Mouse (Mus musculus) C2C12 (cell line): ENCODE data around the gene Olfr248. TPM values are rescaled to one million over a fixed set of nuclear protein-coding genes. Genes with fewer than 3 reads are reported as not detected.
"Not testable (repeated sequence)": the region's sequence is repeated elsewhere in the genome, so short reads cannot be mapped to it uniquely, and the experiment has no call there.

ENCODE experiments used
- H3K27me3 ChIP-seq: one replicate; pipeline ENCODE4 v1.6.1; 2011; ENCODE audit not compliant: control insufficient read depth, insufficient read depth, insufficient read length
- H3K36me3 ChIP-seq: one replicate; pipeline ENCODE4 v1.6.1; 2011; ENCODE audit not compliant: control insufficient read depth, insufficient read depth
- H3K4me3 ChIP-seq: one replicate; pipeline ENCODE4 v1.5.1; 2011; ENCODE audit warnings: mild to moderate bottlenecking, control low read depth; ENCODE audit not compliant: poor library complexity, insufficient read depth, severe bottlenecking
- H3K79me2 ChIP-seq: one replicate; pipeline ENCODE4 v1.6.1; 2011; ENCODE audit not compliant: control insufficient read depth, insufficient read depth
- H3K79me3 ChIP-seq: one replicate; pipeline ENCODE4 v1.6.1; 2011; ENCODE audit warnings: low read depth, control low read depth
- H3ac ChIP-seq: one replicate; pipeline ENCODE3; 2011; ENCODE audit warnings: low read depth; ENCODE audit not compliant: control insufficient read depth, insufficient read length
- CEBPB ChIP-seq: IDR thresholded peaks from one replicate; pipeline ENCODE4 v1.6.1; 2011; ENCODE audit warnings: low read depth, mild to moderate bottlenecking, control low read depth, moderate library complexity
- CTCF ChIP-seq: IDR thresholded peaks from one replicate; pipeline ENCODE4 v1.5.1; 2011; ENCODE audit not compliant: control insufficient read depth, insufficient read depth, insufficient read length
- FOSL1 ChIP-seq: IDR thresholded peaks from one replicate; pipeline ENCODE4 v1.8.0; 2011; ENCODE audit warnings: mild to moderate bottlenecking, low read length; ENCODE audit not compliant: poor library complexity, insufficient read depth, severe bottlenecking
- MAX ChIP-seq: IDR thresholded peaks from one replicate; pipeline ENCODE4 v1.6.1; 2011; ENCODE audit warnings: mild to moderate bottlenecking, control low read depth
- MYOD1 ChIP-seq: IDR thresholded peaks from one replicate; pipeline ENCODE4 v1.6.1; 2011; ENCODE audit warnings: low read depth; ENCODE audit not compliant: control insufficient read depth, insufficient read length
- MYOG ChIP-seq: IDR thresholded peaks from one replicate; pipeline ENCODE4 v1.6.1; 2011; ENCODE audit not compliant: control insufficient read depth, insufficient read length; ENCODE audit errors: extremely low read depth
- USF1 ChIP-seq: IDR thresholded peaks from one replicate; pipeline ENCODE4 v1.6.1; 2011; ENCODE audit warnings: low read depth, mild to moderate bottlenecking, control low read depth, moderate library complexity
- long read RNA-seq, 2 experiments: library from polyadenylated mRNA; unstranded; transcript quantifications; one replicate each; pipeline ENCODE4 v2.0.0; 2019 to 2020
- polyA plus RNA-seq: library from polyadenylated mRNA; unstranded; fragments of >200 nt; fragmentation: generic; extraction: Trizol; gene quantifications from one replicate; pipeline ENCODE4 v1.2.1, GENCODE M21; 2012; ENCODE audit warnings: missing spikeins

Gene Olfr248
- not detected for polyA plus RNA-seq
- long read RNA-seq, experiment 1: 0 reads
- long read RNA-seq, experiment 2: 0 reads

DNA sequence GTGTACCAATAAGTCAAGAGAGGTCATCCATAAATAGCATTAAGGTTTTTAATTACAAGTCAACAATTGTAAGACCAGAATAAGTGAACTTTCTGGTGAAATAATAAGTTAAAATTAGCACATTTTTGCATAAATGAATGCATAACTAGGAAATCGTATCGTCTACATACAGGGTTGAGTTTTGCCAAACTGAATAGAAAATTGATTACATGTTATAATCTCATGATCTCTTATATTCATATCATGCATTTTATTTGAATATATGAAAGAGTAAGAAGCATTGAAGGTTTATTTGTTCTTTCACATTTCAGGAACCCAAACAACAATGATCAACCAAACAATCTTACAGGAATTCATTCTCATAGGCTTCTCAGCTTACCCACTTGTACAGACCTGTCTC is at the start of gene Olfr248:
Olfr248 (plus strand) TSS at position 301 of the 400 bp plus-strand sequence.
- no peaks in the 10 kb centered on the region for H3K27me3 ChIP-seq
- no peaks in the 10 kb centered on the region for H3K79me3 ChIP-seq
- H3K4me3 ChIP-seq: no peak within 1 kb of the TSS
- H3ac ChIP-seq: no peak within 1 kb of the TSS
- TF ChIP-seq MAX (no peak), USF1 (no peak), CEBPB (no peak), MYOD1 (no peak), CTCF (no peak), MYOG (no peak), FOSL1 (no peak)
- H3K79me2 ChIP-seq: no peaks in the 10 kb centered on the region
- no peaks in the 10 kb centered on the region for H3K36me3 ChIP-seq

DNA sequence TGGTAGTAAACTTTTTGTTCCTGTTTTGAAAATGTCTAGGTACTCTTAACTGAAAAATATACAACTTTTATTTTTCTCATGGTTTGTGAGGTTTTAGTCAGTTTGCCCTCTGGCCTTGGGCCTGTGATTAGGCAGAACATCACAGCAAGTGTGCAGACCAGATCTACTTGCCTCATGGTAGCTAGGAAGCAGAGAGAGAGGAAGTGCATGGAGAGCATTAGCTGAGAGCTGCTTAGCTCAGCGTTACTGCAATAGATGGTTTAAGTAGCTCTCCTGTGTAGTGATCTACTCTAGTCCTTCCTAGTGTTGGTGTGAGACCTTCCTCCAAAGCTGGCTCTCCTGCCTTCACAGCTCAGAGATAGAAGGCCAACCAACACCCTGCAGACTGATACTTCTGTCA is 37.2 kb upstream of the Olfr248 start:
- not testable (repeated sequence) for H3K4me3 ChIP-seq, H3K36me3 ChIP-seq, H3K79me2 ChIP-seq

DNA sequence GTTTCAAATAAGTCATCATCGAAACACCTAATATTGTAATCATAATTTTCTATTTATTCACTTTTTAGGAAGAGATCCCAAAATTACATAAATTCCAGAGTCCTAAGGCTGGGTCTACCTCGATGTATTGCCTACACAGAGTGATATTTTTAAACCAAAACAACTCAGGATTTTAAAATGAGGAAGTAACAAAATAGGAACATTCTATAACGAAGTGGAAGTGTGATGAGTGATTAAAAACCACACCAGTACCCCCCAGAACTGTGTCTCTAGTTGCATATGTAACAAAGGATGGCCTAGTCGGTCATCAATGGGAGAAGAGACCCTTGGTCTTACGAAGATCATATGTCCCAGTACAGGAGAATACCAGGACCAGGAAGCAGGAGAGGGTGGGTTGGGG is 36.2 kb upstream of the Olfr248 start:
- no peaks in the 10 kb centered on the region for H3K27me3 ChIP-seq
- no peaks in the 10 kb centered on the region for H3K79me2 ChIP-seq
- no peak overlapping the region for H3K4me3 ChIP-seq
- TF ChIP-seq MAX: no peak
- no peak for TF ChIP-seq MYOG
- TF ChIP-seq USF1: no peak
- no peak for TF ChIP-seq FOSL1
- TF ChIP-seq MYOD1: no peak
- TF ChIP-seq CTCF: no peak
- TF ChIP-seq CEBPB: no peak
- H3ac ChIP-seq: no peak overlapping the region
- no peaks in the 10 kb centered on the region for H3K79me3 ChIP-seq
- H3K36me3 ChIP-seq: no peaks in the 10 kb centered on the region

More for the DNA sequence above, 37.2 kb upstream of the Olfr248 start:
- not testable (repeated sequence) for H3K27me3 ChIP-seq, H3K79me3 ChIP-seq, H3ac ChIP-seq

DNA sequence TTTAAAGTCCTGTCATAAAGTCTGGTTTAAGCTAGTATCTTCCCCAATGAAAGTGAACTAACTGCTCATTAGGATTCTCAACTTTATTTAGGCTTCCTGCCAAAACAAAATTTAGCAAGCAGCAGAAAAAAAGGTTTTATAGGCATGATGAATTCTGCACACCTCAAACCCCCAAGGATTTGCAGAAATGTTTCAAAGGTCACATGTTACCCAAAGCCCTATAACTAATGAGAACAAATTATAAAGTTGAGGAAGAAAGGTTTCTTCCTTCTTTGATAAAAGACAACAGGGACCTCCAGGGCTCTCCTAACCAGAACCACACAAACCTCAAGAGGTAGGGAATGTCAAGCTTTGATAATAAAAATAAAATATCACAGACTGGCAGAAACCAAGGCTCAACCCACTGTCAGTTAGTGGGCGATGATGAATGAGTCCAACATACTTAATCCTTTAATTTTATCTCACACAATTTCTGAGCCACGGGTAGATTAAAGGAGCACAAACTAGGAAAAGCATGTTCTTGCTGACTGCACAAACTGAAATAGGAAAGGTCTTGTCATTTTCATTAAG is 25.9 kb upstream of the Olfr248 start, which contains the start of gene Olfr417:
Olfr417 (plus strand) TSS at position 241 of the 570 bp plus-strand sequence.
- H3K36me3 ChIP-seq: no peaks in the 10 kb centered on the region
- no peaks in the 10 kb centered on the region for H3K79me2 ChIP-seq
- H3K4me3 ChIP-seq: no peak within 1 kb of the TSS
- TF ChIP-seq CEBPB: no peak
- no peak for TF ChIP-seq MAX
- no peak for TF ChIP-seq CTCF
- no peak for TF ChIP-seq MYOG
- TF ChIP-seq FOSL1: no peak
- TF ChIP-seq USF1: no peak
- no peak for TF ChIP-seq MYOD1
- no peak within 1 kb of the TSS for H3ac ChIP-seq
- H3K79me3 ChIP-seq: no peaks in the 10 kb centered on the region
- H3K27me3 ChIP-seq: no peaks in the 10 kb centered on the region

DNA sequence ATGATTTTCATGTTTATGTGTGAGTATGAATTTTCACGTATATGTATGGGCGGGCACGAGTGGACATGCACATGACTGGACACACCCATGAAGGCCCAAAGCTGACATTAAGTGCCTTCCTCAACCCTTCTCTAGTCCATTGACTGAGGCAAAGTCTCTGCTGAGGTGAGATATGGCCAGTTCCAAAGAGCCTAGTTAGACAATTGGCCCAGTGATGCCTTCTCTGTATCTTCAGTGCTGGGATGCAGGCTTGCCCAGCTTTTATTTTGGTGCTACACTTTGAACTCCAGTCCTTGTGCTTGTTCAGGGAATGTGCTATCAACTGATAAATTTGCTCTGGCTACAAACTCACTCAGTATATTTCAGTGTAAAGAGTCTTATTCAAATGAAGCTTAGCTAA is 17.0 kb upstream of the Olfr248 start:
- Histone ChIP-seq H3K36me3 (no peaks in the 10 kb centered on the region), H3K79me3 (no peaks in the 10 kb centered on the region)
- TF ChIP-seq MYOD1 (no peak), CTCF (no peak), MYOG (no peak), USF1 (no peak), FOSL1 (no peak), MAX (no peak), CEBPB (no peak)

DNA sequence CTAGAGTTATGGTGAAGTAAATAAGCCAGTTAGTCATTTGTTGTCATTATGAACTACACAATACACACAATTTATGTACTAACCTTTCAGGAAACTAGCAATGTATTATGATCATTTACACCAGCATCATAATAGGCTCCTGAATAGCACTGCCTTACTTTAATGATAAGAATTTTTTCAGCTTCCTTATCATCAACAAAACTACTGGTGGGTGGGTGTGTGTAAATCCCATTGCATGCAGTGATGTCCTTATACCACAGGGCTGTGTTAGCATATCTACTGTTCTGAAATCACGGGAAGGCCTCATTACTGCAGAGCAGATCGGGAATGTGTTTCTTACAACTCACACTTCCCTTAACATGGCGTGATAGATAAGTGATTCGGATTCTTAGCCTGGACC is 32.1 kb downstream of the Olfr248 start:
- no peaks in the 10 kb centered on the region for H3K79me3 ChIP-seq
- H3K4me3 ChIP-seq: no peak overlapping the region
- no peak overlapping the region for H3ac ChIP-seq
- H3K79me2 ChIP-seq: no peaks in the 10 kb centered on the region
- H3K36me3 ChIP-seq: no peaks in the 10 kb centered on the region
- no peak for TF ChIP-seq CTCF
- no peak for TF ChIP-seq MYOD1
- no peak for TF ChIP-seq MYOG
- TF ChIP-seq MAX: no peak
- TF ChIP-seq USF1: no peak
- TF ChIP-seq FOSL1: no peak
- no peak for TF ChIP-seq CEBPB
- no peaks in the 10 kb centered on the region for H3K27me3 ChIP-seq

More for the DNA sequence above, 17.0 kb upstream of the Olfr248 start:
- no peak overlapping the region for H3K4me3 ChIP-seq
- no peak overlapping the region for H3ac ChIP-seq
- H3K27me3 ChIP-seq: no peaks in the 10 kb centered on the region
- H3K79me2 ChIP-seq: no peaks in the 10 kb centered on the region
